Mouse (Mus musculus) CD4-positive helper T cell, adult 2 months (primary cell): ENCODE data around the gene Nudt7.

Source experiments
- DNase-seq: peaks from one replicate; pipeline ENCODE4 v3.0.0-alpha.2; 2012; ENCODE audit warnings: low read depth, missing footprints, low spot score

Gene Nudt7

GRCm38 (mm10) chr8:114143645-114144290 is 10.4 kb downstream of the Nudt7 start:
- DNase-seq: no peak

GRCm38 (mm10) chr8:114153311-114154045 is 20.1 kb downstream of the Nudt7 start:
- no peak for DNase-seq

- no peak for DNase-seq
These were observed 25.2 kb downstream of the Nudt7 start for GRCm38 (mm10) chr8:114158586-114158985.

GRCm38 (mm10) chr8:114159666-114160065 is 26.3 kb downstream of the Nudt7 start:
- no peak for DNase-seq

GRCm38 (mm10) chr8:114163871-114164270 is 30.5 kb downstream of the Nudt7 start:
- DNase-seq: no peak

- no peak for DNase-seq
These were observed 31.2 kb downstream of the Nudt7 start for GRCm38 (mm10) chr8:114164444-114165096.

- no peak for DNase-seq
These were observed 32.4 kb downstream of the Nudt7 start for GRCm38 (mm10) chr8:114165741-114166140.

GRCm38 (mm10) chr8:114176721-114177120 is 43.4 kb downstream of the Nudt7 start:
- no peak for DNase-seq

GRCm38 (mm10) chr8:114193334-114193733 is 60.0 kb downstream of the Nudt7 start:
- no peak for DNase-seq

- no peak for DNase-seq
These were observed 65.6 kb downstream of the Nudt7 start for GRCm38 (mm10) chr8:114198990-114199389.
